Mouse (Mus musculus): ENCODE data around the gene Gatad2a. TPM values are rescaled to one million over a fixed set of nuclear protein-coding genes. Genes with fewer than 3 reads are reported as not detected.

Gene Gatad2a
- polyA plus RNA-seq, 1 experiment from 2014 or later, result 26.8 TPM

DNA sequence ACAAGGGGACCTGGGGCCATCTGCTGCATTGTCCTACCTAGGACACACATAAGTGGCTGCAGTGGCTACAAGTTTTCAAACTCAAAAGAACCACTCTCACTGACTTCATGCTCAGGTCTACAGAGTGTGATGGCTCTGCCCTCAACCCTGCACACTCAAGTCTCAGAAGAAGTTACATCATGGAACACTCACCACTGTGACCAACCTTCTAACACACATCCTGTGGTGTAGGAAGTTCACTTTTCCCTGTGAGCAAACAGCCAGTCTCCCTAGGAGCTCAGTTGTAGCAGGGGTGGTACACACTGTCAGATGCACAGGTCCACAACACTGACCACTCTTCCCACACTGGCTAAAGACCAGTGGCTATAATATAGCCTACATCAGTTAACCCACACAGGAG, 77.7 kb downstream of the Gatad2a start:
- Histone ChIP-seq H3K9ac (ENCODE audit: low read length) (no peak overlapping the region), H3K4me2 (ENCODE audit: low read depth, low read length) (no peak overlapping the region), H3K9me3 (replicated peaks; ENCODE audit: control insufficient read depth, low read length) (no peaks in the 10 kb centered on the region), H3K27ac (ENCODE audit: low read length) (no peak overlapping the region), H3K4me3 (ENCODE audit: low read length) (no peak overlapping the region), H3K4me1 (ENCODE audit: control insufficient read depth, insufficient read depth, low read length) (peaks cover 28% of the 10 kb centered on the region), H3K27me3 (ENCODE audit: control insufficient read depth, insufficient read depth, low read length) (no peaks in the 10 kb centered on the region), H3K36me3 (ENCODE audit: control insufficient read depth, insufficient read depth) (peaks cover 21% of the 10 kb centered on the region)
- ATAC-seq (replicated peaks; ENCODE audit: extremely low read depth, insufficient read depth, low FRiP score), result no peak

DNA sequence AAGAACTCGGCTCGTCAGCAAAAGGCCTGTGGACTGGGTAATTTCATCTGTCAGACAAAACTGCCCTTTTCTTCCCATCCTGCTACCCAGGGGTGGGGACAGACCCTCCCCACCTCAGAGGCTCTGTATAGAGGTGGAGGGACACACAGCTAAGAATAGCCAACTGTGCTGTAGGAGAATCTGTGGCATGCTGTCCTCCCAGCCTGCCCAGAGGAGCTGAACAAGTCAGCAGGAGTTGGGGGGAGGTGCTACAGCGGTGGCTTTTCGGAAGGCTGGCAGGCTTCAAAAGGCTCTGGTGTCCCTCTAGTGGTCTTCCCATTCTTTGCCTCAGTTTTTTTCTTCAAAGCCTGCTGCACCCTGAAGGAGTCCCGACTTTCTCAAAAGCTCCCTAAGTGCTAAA, 80.4 kb downstream of the Gatad2a start:
- Histone ChIP-seq H3K27ac (ENCODE audit: low read length) (peak overlapping the region; percentile 91), H3K9ac (ENCODE audit: low read length) (peak overlapping the region; percentile 59), H3K9me3 (replicated peaks; ENCODE audit: control insufficient read depth, low read length) (no peaks in the 10 kb centered on the region), H3K36me3 (ENCODE audit: control insufficient read depth, insufficient read depth) (peaks cover 45% of the 10 kb centered on the region), H3K4me2 (ENCODE audit: low read depth, low read length) (peak overlapping the region; percentile 31), H3K27me3 (ENCODE audit: control insufficient read depth, insufficient read depth, low read length) (no peaks in the 10 kb centered on the region), H3K4me1 (ENCODE audit: control insufficient read depth, insufficient read depth, low read length) (peaks cover 25% of the 10 kb centered on the region), H3K4me3 (ENCODE audit: low read length) (no peak overlapping the region)
- WGBS, result 23% methylated on average over 5 of the region's 5 CpGs
- peak; percentile 90 for ATAC-seq (replicated peaks; ENCODE audit: extremely low read depth, insufficient read depth, low FRiP score)

DNA sequence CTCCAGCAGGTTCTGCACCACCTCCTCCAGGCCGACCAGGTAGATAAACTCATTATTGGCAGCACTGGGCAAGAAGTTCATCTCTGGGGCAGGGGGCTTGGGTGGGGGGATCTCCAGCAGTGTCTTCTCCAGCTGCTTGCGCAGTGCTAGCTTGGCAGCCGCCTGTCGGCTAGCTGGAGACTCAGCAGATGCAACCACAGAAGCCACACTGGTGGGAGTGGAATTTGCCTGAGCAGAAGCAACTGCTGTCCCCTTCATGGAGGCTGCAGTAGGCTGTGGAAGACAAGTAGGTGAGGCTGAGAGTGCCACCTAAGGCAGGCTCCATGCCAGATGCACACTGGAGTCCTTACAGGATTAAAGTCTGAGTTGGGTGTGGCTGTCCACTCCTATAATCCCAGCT, 81.7 kb downstream of the Gatad2a start:
- peaks cover 18% of the 10 kb centered on the region for H3K4me1 ChIP-seq (ENCODE audit: control insufficient read depth, insufficient read depth, low read length)
- no peak overlapping the region for H3K4me3 ChIP-seq (ENCODE audit: low read length)
- H3K9me3 ChIP-seq (replicated peaks; ENCODE audit: control insufficient read depth, low read length), result no peaks in the 10 kb centered on the region
- H3K4me2 ChIP-seq (ENCODE audit: low read depth, low read length), result no peak overlapping the region
- H3K27ac ChIP-seq (ENCODE audit: low read length), result peak overlapping the region; percentile 91; the same call in 1 of the 2 replicates
- ATAC-seq (replicated peaks; ENCODE audit: extremely low read depth, insufficient read depth, low FRiP score), result no peak
- WGBS, result 70% methylated on average over 4 of the region's 4 CpGs
- no peaks in the 10 kb centered on the region for H3K27me3 ChIP-seq (ENCODE audit: control insufficient read depth, insufficient read depth, low read length)
- no peak overlapping the region for H3K9ac ChIP-seq (ENCODE audit: low read length)
- H3K36me3 ChIP-seq (ENCODE audit: control insufficient read depth, insufficient read depth), result peaks cover 56% of the 10 kb centered on the region

DNA sequence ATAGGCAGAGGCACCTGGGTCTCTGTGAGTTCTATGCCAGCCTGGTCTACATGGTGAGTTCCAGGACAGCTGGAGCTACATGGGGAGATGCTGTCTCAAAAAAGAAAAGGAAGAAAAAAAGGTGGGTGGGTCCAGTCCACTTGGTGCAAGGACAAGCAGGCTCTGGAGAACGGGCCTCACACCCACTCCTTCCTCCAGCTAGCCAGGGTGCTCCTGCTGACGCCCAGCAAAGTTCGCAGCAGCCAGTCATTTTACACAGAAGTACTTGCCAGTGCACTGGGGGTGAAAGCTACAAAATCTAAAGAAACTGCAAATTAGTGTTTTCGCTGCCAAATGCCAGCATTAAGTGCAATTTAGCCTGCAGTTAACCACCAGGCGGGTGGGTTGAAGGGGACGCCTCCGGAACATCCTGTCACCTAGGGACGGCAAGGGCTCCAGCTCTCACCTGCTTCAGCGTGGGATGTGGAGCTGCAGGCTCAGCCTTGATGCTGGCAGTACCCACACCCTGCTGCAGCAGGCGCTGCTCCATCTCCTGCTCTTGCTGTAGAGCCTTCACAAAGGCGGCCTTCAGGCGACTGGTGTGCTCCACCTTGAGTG, 83.6 kb downstream of the Gatad2a start:
- Histone ChIP-seq H3K4me3 (ENCODE audit: low read length) (no peak overlapping the region), H3K4me1 (ENCODE audit: control insufficient read depth, insufficient read depth, low read length) (peaks cover 15% of the 10 kb centered on the region), H3K9me3 (replicated peaks; ENCODE audit: control insufficient read depth, low read length) (no peaks in the 10 kb centered on the region), H3K27me3 (ENCODE audit: control insufficient read depth, insufficient read depth, low read length) (no peaks in the 10 kb centered on the region), H3K36me3 (ENCODE audit: control insufficient read depth, insufficient read depth) (peaks cover 73% of the 10 kb centered on the region), H3K9ac (ENCODE audit: low read length) (no peak overlapping the region), H3K4me2 (ENCODE audit: low read depth, low read length) (no peak overlapping the region), H3K27ac (ENCODE audit: low read length) (no peak overlapping the region)
- no peak for ATAC-seq (replicated peaks; ENCODE audit: extremely low read depth, insufficient read depth, low FRiP score)
- 88% methylated on average over 12 of the region's 12 CpGs for WGBS

DNA sequence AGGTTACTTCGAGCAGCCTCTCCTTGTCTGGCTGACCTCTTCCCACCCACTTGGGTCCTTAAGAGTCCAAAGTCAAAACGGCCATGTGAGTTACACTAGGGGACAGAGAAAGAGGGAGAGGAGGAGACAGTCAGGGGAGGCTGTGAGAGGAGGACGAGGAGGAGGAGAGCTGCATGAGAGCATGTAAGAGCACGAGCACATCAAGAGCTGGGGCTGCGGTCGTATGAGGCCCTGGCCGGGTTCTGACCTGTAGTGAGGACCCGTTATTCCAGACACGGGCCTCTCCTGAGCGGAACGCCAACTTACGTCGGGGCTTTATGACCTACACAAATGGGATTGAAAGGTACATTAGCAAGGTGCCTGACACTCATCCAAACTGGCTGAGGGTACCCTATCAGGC, 84.3 kb downstream of the Gatad2a start:
- Histone ChIP-seq H3K36me3 (ENCODE audit: control insufficient read depth, insufficient read depth) (peaks cover 67% of the 10 kb centered on the region), H3K9me3 (replicated peaks; ENCODE audit: control insufficient read depth, low read length) (no peaks in the 10 kb centered on the region), H3K4me2 (ENCODE audit: low read depth, low read length) (no peak overlapping the region), H3K9ac (ENCODE audit: low read length) (no peak overlapping the region), H3K27me3 (ENCODE audit: control insufficient read depth, insufficient read depth, low read length) (no peaks in the 10 kb centered on the region), H3K27ac (ENCODE audit: low read length) (no peak overlapping the region), H3K4me3 (ENCODE audit: low read length) (no peak overlapping the region), H3K4me1 (ENCODE audit: control insufficient read depth, insufficient read depth, low read length) (peaks cover 15% of the 10 kb centered on the region)
- ATAC-seq (replicated peaks; ENCODE audit: extremely low read depth, insufficient read depth, low FRiP score), result no peak
- 91% methylated on average over 13 of the region's 13 CpGs for WGBS

DNA sequence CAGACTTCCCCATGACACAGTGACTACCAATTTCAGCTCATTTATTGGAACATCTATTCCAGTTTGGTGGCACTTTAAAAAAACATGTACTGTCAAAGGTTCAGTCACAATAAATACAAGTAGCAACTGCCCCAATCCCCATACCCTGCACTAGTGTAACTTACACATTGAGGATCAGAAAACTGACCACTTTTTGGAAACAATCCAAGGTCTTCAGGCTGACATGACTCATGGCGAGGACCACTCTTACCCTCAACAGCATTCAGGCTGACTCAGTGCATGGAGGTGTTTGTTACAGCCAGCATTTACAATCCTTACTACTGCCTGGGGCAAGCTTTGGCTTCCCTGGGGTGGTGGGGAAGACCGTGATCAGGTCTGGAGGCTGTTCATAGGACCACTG, 89.1 kb downstream of the Gatad2a start:
- Histone ChIP-seq H3K4me1 (ENCODE audit: control insufficient read depth, insufficient read depth, low read length) (peaks cover 20% of the 10 kb centered on the region), H3K9ac (ENCODE audit: low read length) (no peak overlapping the region), H3K27ac (ENCODE audit: low read length) (no peak overlapping the region), H3K36me3 (ENCODE audit: control insufficient read depth, insufficient read depth) (peaks cover 41% of the 10 kb centered on the region), H3K27me3 (ENCODE audit: control insufficient read depth, insufficient read depth, low read length) (no peaks in the 10 kb centered on the region), H3K9me3 (replicated peaks; ENCODE audit: control insufficient read depth, low read length) (no peaks in the 10 kb centered on the region), H3K4me2 (ENCODE audit: low read depth, low read length) (no peak overlapping the region), H3K4me3 (ENCODE audit: low read length) (no peak overlapping the region)
- 75% methylated on average over 2 of the region's 2 CpGs for WGBS
- ATAC-seq (replicated peaks; ENCODE audit: extremely low read depth, insufficient read depth, low FRiP score), result no peak

DNA sequence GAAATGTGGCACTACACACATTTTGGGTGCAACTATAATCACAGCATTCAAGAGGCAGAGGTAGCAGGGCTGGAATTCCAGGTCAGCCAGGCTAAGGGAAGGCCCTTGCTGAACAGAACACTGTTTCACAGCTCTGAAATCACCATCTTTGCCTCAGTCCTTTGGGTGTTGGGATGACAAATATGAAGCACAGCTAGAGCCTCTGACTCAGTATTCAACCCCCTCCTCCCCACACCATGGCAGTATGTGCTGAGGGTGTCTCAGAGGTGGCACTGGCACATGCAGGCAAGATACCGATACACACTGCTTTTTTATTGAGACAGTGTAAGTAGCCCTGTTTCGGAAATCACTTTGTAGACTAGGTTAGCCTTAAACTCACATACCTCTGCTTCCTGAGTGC, 89.9 kb downstream of the Gatad2a start:
- Histone ChIP-seq H3K4me1 (ENCODE audit: control insufficient read depth, insufficient read depth, low read length) (peaks cover 24% of the 10 kb centered on the region), H3K9ac (ENCODE audit: low read length) (no peak overlapping the region), H3K36me3 (ENCODE audit: control insufficient read depth, insufficient read depth) (peaks cover 32% of the 10 kb centered on the region), H3K9me3 (replicated peaks; ENCODE audit: control insufficient read depth, low read length) (no peaks in the 10 kb centered on the region), H3K27ac (ENCODE audit: low read length) (no peak overlapping the region), H3K4me2 (ENCODE audit: low read depth, low read length) (no peak overlapping the region), H3K4me3 (ENCODE audit: low read length) (no peak overlapping the region), H3K27me3 (ENCODE audit: control insufficient read depth, insufficient read depth, low read length) (no peaks in the 10 kb centered on the region)
- WGBS, result 82% methylated on average over 2 of the region's 2 CpGs
- no peak for ATAC-seq (replicated peaks; ENCODE audit: extremely low read depth, insufficient read depth, low FRiP score)

DNA sequence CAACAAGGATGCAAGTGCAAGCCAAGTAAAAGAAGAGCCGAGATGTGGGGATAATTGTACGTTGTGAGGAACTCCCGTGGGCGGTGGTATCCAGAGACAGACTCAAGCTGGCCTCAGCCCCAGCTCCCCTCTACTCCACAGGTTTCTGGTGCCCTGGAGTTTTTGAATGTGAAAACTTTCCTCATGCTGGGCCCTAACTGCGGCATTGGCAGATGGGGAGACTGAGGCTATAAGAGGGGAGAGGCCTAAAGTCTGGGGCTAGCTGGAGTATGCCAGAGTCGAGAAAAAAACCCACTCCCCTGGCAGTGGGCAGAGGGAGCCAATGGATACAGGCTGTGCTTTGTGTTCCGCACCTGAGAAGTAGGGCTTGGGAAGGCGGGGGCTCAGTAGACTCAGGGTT, 92.1 kb downstream of the Gatad2a start:
- Histone ChIP-seq H3K4me3 (ENCODE audit: low read length) (no peak overlapping the region), H3K9me3 (replicated peaks; ENCODE audit: control insufficient read depth, low read length) (no peaks in the 10 kb centered on the region), H3K36me3 (ENCODE audit: control insufficient read depth, insufficient read depth) (peaks cover 15% of the 10 kb centered on the region), H3K4me1 (ENCODE audit: control insufficient read depth, insufficient read depth, low read length) (peaks cover 35% of the 10 kb centered on the region), H3K9ac (ENCODE audit: low read length) (no peak overlapping the region), H3K27me3 (ENCODE audit: control insufficient read depth, insufficient read depth, low read length) (no peaks in the 10 kb centered on the region), H3K4me2 (ENCODE audit: low read depth, low read length) (no peak overlapping the region), H3K27ac (ENCODE audit: low read length) (no peak overlapping the region)
- no peak for ATAC-seq (replicated peaks; ENCODE audit: extremely low read depth, insufficient read depth, low FRiP score)
- 76% methylated on average over 8 of the region's 8 CpGs for WGBS

DNA sequence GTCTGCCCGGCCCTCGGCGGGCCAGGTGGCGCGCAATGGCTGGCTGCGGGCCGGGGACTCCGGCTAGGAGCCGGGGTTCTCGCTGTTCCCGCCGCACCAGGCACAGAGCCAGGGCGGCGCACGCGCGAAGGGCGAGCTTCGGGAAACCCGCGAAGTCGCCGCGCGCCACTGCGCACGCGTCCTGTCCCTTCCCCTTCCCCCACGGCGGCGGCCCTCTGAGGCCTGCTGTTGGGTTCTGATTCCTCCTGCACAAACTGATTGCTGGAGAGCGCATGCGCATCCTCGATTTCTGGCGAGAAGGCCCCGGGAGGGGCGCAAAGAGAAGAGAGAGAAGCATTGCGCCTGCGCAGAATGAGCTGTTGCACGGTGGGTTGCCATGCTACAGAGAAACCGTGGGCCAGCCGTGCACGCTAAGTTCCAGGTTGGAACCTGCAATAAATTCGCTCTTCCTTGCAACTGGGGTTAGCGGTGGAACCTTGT, 93.1 kb downstream of the Gatad2a start:
- peak overlapping the region; percentile 87 for H3K27ac ChIP-seq (ENCODE audit: low read length)
- under 1% methylated on average over 43 of the region's 45 CpGs for WGBS
- H3K36me3 ChIP-seq (ENCODE audit: control insufficient read depth, insufficient read depth), result peaks cover 6% of the 10 kb centered on the region
- no peaks in the 10 kb centered on the region for H3K9me3 ChIP-seq (replicated peaks; ENCODE audit: control insufficient read depth, low read length)
- peak; percentile 87 for ATAC-seq (replicated peaks; ENCODE audit: extremely low read depth, insufficient read depth, low FRiP score)
- H3K9ac ChIP-seq (ENCODE audit: low read length), result peak overlapping the region; percentile 85
- peak overlapping the region; percentile 79 for H3K4me3 ChIP-seq (ENCODE audit: low read length)
- peaks cover 35% of the 10 kb centered on the region for H3K4me1 ChIP-seq (ENCODE audit: control insufficient read depth, insufficient read depth, low read length)
- H3K4me2 ChIP-seq (ENCODE audit: low read depth, low read length), result peak overlapping the region; percentile 84
- H3K27me3 ChIP-seq (ENCODE audit: control insufficient read depth, insufficient read depth, low read length), result no peaks in the 10 kb centered on the region
